Mouse (Mus musculus) embryonic facial prominence, embryonic 15.5 days (tissue): ENCODE measurements around the gene Gm10428. TPM values are rescaled to one million over a fixed set of nuclear protein-coding genes. Genes with fewer than 3 reads are reported as not detected.
A peak's percentile ranks its signal among the peaks of the same experiment; 100 is the strongest.

Source experiments
- ATAC-seq: fragments of 200-750 bp; cut with Nextera tagmentation; 2 replicates; pipeline ENCODE4 v1.8.0; 2017; ENCODE audit warnings: low read depth, moderate TSS enrichment; ENCODE audit not compliant: insufficient number of reproducible peaks, low FRiP score, low TSS enrichment
- H3K27ac ChIP-seq: fragments of 300-500 bp; sonication (generic); replicated peaks from 2 replicates; pipeline ENCODE4 v1.5.1; 2015; ENCODE audit warnings: mild to moderate bottlenecking, inconsistent platforms
- H3K27me3 ChIP-seq: fragments of 300-500 bp; sonication (generic); 2 replicates; pipeline ENCODE4 v1.6.1; 2015; ENCODE audit warnings: inconsistent platforms
- H3K36me3 ChIP-seq: fragments of 300-500 bp; sonication (generic); 2 replicates; pipeline ENCODE4 v1.6.1; 2015; ENCODE audit warnings: mild to moderate bottlenecking, inconsistent platforms
- H3K4me1 ChIP-seq: fragments of 300-500 bp; sonication (generic); 2 replicates; pipeline ENCODE4 v1.6.1; 2015; ENCODE audit warnings: inconsistent platforms
- H3K4me2 ChIP-seq: fragments of 300-500 bp; sonication (generic); replicated peaks from 2 replicates; pipeline ENCODE4 v1.6.1; 2015; ENCODE audit warnings: mild to moderate bottlenecking, inconsistent platforms
- H3K4me3 ChIP-seq: fragments of 300-500 bp; sonication (generic); replicated peaks from 2 replicates; pipeline ENCODE4 v1.5.1; 2015; ENCODE audit warnings: mild to moderate bottlenecking, inconsistent platforms
- H3K9ac ChIP-seq: fragments of 300-500 bp; sonication (generic); 2 replicates; pipeline ENCODE4 v1.6.1; 2015; ENCODE audit warnings: inconsistent platforms
- H3K9me3 ChIP-seq: fragments of 300-500 bp; sonication (generic); replicated peaks from 2 replicates; pipeline ENCODE4 v1.6.1; 2016; ENCODE audit warnings: inconsistent platforms
- WGBS: fragments of 180-500 bp; shearing (Covaris S2); methylation state at CpG from one replicate; pipeline ENCODE4 v1.1.7; 2015; 5-methylcytosine and 5-hydroxymethylcytosine counted together
- polyA plus RNA-seq: library from polyadenylated mRNA; unstranded; fragments of >200 nt; fragmentation: Nextera tagmentation; extraction: Ambion mirVana; gene quantifications from 2 replicates; pipeline ENCODE4 v1.2.1, GENCODE M21; 2015

Gm10428 gene
- polyA plus RNA-seq, 1 experiment from 2014 or later: not detected

DNA sequence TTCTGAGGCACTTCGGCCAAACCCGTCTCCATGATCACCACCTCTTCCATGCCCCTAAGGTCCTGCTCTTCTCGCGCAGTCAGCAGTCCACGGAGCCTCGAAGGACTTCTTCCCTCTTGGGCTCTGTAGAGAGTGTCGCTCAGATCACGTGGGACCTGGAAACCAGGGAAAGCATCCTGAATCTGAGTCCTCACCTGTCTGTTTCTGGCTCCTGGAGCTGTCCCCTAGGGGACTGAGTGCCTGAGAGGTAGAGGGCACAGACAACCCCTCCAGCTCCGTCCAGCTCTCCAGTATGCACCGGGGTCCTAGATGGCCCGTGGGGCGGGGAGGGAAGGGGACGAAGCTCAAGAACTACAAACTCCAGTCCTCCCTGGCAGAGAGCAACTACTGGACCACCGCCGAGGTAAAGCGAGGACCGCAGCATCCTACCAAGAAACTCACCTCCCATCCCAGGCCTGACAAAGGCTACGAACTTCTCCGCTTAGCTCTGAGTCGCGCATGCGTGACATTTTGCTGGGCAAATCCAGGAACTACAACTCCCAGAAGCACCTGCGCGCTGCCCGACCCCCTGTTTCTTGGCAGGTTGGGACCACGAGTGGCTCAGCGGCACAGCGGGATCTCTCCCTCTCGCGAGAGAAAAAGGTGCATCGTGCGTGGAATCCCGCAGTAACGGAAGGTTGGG, 36.2 kb downstream of the Gm10428 start, which contains the start of gene Zfp286:
Gene Zfp286, minus strand, starts transcription at position 528 of the 682 bp plus-strand sequence.
- Histone ChIP-seq H3K4me3 (peak within 1 kb of the TSS; percentile 59), H3K4me2 (peak within 1 kb of the TSS; percentile 70), H3K27ac (peak within 1 kb of the TSS; percentile 76), H3K27me3 (no peaks in the 10 kb centered on the region), H3K4me1 (peaks cover 10% of the 10 kb centered on the region; the same call in 1 of the 2 replicates), H3K9ac (peak within 1 kb of the TSS; percentile 43), H3K9me3 (peaks cover 3% of the 10 kb centered on the region; the same call in 1 of the 2 replicates), H3K36me3 (peaks cover 27% of the 10 kb centered on the region)
- 6% methylated on average over 34 of the region's 34 CpGs for WGBS
- ATAC-seq: peak; percentile 95

DNA sequence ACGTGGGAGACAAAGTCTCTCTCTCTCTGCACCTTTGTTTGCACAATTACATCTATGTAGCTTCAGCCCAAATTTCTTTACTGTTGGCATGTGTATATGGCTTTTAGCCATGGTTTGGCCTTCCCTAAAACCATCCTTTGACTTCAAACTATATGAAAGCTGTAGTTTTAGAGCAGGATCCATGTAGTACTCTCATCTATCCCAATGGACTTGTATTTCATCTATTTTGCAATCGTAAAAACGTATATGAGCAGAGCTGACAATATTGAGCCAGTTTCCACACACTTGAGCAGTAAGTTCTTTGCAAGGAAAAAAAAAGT, 36.7 kb downstream of the Gm10428 start:
- Histone ChIP-seq H3K9ac (peak overlapping the region; percentile 43; the same call in 1 of the 2 replicates), H3K9me3 (no peaks in the 10 kb centered on the region), H3K27me3 (no peaks in the 10 kb centered on the region), H3K27ac (peak overlapping the region; percentile 76), H3K36me3 (peaks cover 22% of the 10 kb centered on the region), H3K4me3 (peak overlapping the region; percentile 59), H3K4me1 (peaks cover 10% of the 10 kb centered on the region; the same call in 1 of the 2 replicates), H3K4me2 (peak overlapping the region; percentile 70)
- WGBS: 55% methylated on average over 3 of the region's 3 CpGs
- no peak for ATAC-seq

Other genes with a start within 250 kb of the Gm10428 start
- gene Cenpv, start 213.8 kb upstream of the Gm10428 start, polyA plus RNA-seq: 29.0 and 32.0 TPM in 2 replicates
- gene Ubb, start 201.9 kb upstream of the Gm10428 start, polyA plus RNA-seq: 3,288 and 3,376 TPM in 2 replicates
- 5.3 and 6.4 TPM in 2 replicates for gene Trpv2, start 178.6 kb upstream of the Gm10428 start, polyA plus RNA-seq
- 16.2 and 16.3 TPM in 2 replicates for gene Lrrc75a, start 104.6 kb upstream of the Gm10428 start, polyA plus RNA-seq
- 51.4 and 52.4 TPM in 2 replicates for gene Mmgt2, start 104.4 kb upstream of the Gm10428 start, polyA plus RNA-seq
- 9.1 and 10.5 TPM in 2 replicates for gene Zfp287, start 21.2 kb upstream of the Gm10428 start, polyA plus RNA-seq
- gene Zfp286, start 36.4 kb downstream of the Gm10428 start, polyA plus RNA-seq: 22.4 and 23.4 TPM in 2 replicates
- gene Trim16, start 67.1 kb downstream of the Gm10428 start, polyA plus RNA-seq: 19.8 and 20.9 TPM in 2 replicates
- gene Fbxw10, start 94.0 kb downstream of the Gm10428 start, polyA plus RNA-seq: 0.72 and 1.1 TPM in 2 replicates
- gene Tvp23b, start 126.4 kb downstream of the Gm10428 start, polyA plus RNA-seq: 79.9 and 81.1 TPM in 2 replicates
- 0.25 and 0.32 TPM in 2 replicates for gene Cdrt4, start 198.1 kb downstream of the Gm10428 start, polyA plus RNA-seq